ENCODE assay signal across 8 mouse cellular contexts in the genomic region with DNA sequence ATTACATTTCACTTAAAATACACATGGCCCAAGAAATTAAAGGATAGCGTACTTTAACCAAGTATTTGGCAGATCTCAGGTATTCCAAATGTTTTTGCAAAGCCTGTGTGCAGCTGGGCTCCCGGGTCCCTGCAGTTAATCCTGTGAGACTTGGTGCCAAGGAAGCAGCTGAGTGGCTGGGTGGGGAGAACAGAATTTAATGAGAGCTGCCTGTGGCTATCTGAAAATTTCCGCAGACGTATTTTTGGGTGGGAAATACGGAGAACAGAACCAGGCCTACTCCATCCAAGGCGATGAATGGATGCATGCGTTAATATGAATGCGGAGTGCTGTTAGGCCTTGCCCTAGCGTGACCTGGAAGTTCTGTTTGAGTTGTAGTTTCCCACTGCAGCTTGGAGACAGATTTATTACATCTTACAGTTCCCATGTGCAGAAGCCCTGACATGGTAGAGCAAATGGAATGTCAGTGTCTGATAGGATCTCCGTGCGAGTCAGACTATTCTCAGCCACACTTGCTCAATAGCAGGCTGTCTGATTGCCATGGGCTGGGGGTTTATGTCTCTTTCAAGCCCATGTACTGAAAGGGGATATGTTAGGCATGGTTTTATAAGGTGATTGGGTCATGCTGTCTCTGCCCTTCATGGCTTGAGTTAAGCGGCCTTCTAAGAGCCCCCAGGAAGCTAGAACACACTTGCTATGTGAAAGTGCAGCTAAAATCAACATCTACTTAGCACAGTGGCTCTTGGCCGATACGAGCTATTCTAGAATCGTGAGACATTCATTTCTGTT. TPM values are rescaled to one million over a fixed set of nuclear protein-coding genes. Genes with fewer than 3 reads are reported as not detected.
DNase-seq lines count a peak whose midpoint lies in the region; ATAC-seq and TF ChIP-seq lines count a peak whose summit lies in the region.

No protein-coding gene starts in this region.

- DNase-seq in cerebellum, postnatal 10 days = peak; percentile 39 to 45
- no peak for DNase-seq in cerebellum, postnatal 14 days
- DNase-seq in lung, embryonic 14.5 days = peak; percentile 49
- no peak for DNase-seq in lung, postnatal 25 days (ENCODE audit: low spot score)
- DNase-seq in mesoderm, embryonic 11.5 days (ENCODE audit: low read depth, low spot score) = peak; percentile 70
- no peak for DNase-seq in midbrain, embryonic 14.5 days

- 53% methylated on average over 15 of the region's 15 CpGs for WGBS in lung, embryonic 14.5 days
- 63% methylated on average over 15 of the region's 15 CpGs for WGBS in heart, embryonic 12.5 days
- WGBS in midbrain, embryonic 14.5 days = 78% methylated on average over 15 of the region's 15 CpGs

- H3K9ac ChIP-seq in lung, embryonic 14.5 days = no peak overlapping the region
- peak overlapping the region; percentile 22; the same call in 1 of the 2 replicates for H3K9ac ChIP-seq in heart, embryonic 12.5 days
- H3K9ac ChIP-seq in midbrain, embryonic 14.5 days (replicated peaks; ENCODE audit: low read length) = no peak overlapping the region

- H3K27me3 ChIP-seq in lung, embryonic 14.5 days (ENCODE audit: insufficient read depth, low read length) = no peaks in the 10 kb centered on the region
- H3K27me3 ChIP-seq in heart, embryonic 12.5 days (replicated peaks) = no peaks in the 10 kb centered on the region
- H3K27me3 ChIP-seq in midbrain, embryonic 14.5 days (ENCODE audit: control insufficient read depth, insufficient read depth, low read length) = no peaks in the 10 kb centered on the region

- H3K36me3 ChIP-seq in lung, embryonic 14.5 days (ENCODE audit: insufficient read depth) = peaks cover 47% of the 10 kb centered on the region
- H3K36me3 ChIP-seq in heart, embryonic 12.5 days = peaks cover 62% of the 10 kb centered on the region
- peaks cover 8% of the 10 kb centered on the region; the same call in 1 of the 2 replicates for H3K36me3 ChIP-seq in midbrain, embryonic 14.5 days (ENCODE audit: control insufficient read depth, insufficient read depth, low read length)

- no peak for ATAC-seq in lung, embryonic 14.5 days (ENCODE audit: insufficient read depth)
- ATAC-seq in heart, embryonic 12.5 days (ENCODE audit: insufficient number of reproducible peaks, low FRiP score) = no peak
- no peak for ATAC-seq in monocyte, adult 5-6 weeks (replicated peaks; ENCODE audit: insufficient number of reproducible peaks, low FRiP score, low TSS enrichment, poor library complexity, severe bottlenecking)
- ATAC-seq in midbrain, embryonic 14.5 days (ENCODE audit: low FRiP score, low TSS enrichment) = no peak

- H3K9me3 ChIP-seq in lung, embryonic 14.5 days (ENCODE audit: low read depth, low read length) = no peaks in the 10 kb centered on the region
- 0 out of 2 replicates have a peak, but pooled peaks cover 7% of the 10 kb centered on the region for H3K9me3 ChIP-seq in heart, embryonic 12.5 days (replicated peaks)
- no peaks in the 10 kb centered on the region for H3K9me3 ChIP-seq in midbrain, embryonic 14.5 days (ENCODE audit: control insufficient read depth, low read length)

- no peak for TF ChIP-seq CTCF in lung, embryonic 14.5 days (IDR thresholded peaks at IDR 0.05; ENCODE audit: low read depth)

- peak overlapping the region; percentile 69; the same call in 1 of the 2 replicates for H3K27ac ChIP-seq in lung, embryonic 14.5 days (ENCODE audit: low read depth)
- H3K27ac ChIP-seq in heart, embryonic 12.5 days (ENCODE audit: poor library complexity, severe bottlenecking) = peak overlapping the region; percentile 58
- H3K27ac ChIP-seq in midbrain, embryonic 14.5 days (replicated peaks; ENCODE audit: low read depth, low read length) = no peak overlapping the region

- no peak overlapping the region for H3K4me3 ChIP-seq in lung, embryonic 14.5 days (ENCODE audit: low read depth, low read length)
- no peak overlapping the region for H3K4me3 ChIP-seq in heart, embryonic 12.5 days
- no peak overlapping the region for H3K4me3 ChIP-seq in midbrain, embryonic 14.5 days (replicated peaks; ENCODE audit: low read depth, low read length)

- peaks cover 27% of the 10 kb centered on the region for H3K4me1 ChIP-seq in lung, embryonic 14.5 days (ENCODE audit: insufficient read depth)
- peaks cover 83% of the 10 kb centered on the region for H3K4me1 ChIP-seq in heart, embryonic 12.5 days (replicated peaks)
- 0 out of 2 replicates have a peak, but pooled peaks cover 3% of the 10 kb centered on the region for H3K4me1 ChIP-seq in midbrain, embryonic 14.5 days (ENCODE audit: control insufficient read depth, insufficient read depth, low read length)

- no peak overlapping the region for H3K4me2 ChIP-seq in lung, embryonic 14.5 days
- H3K4me2 ChIP-seq in heart, embryonic 12.5 days = no peak overlapping the region
- H3K4me2 ChIP-seq in midbrain, embryonic 14.5 days (ENCODE audit: low read length) = no peak overlapping the region

RNA-seq across cellular contexts. Expression of a gene that starts 17.5 kb away (rescaled TPM):
- polyA plus RNA-seq in lung, embryonic 14.5 days (2014; fragmentation: Nextera tagmentation; extraction: Ambion mirVana) = 25.4 and 27.0 TPM in 2 replicates
- 44.2 and 48.3 TPM in 2 replicates for polyA plus RNA-seq in heart, embryonic 12.5 days (2016; fragmentation: Nextera tagmentation; extraction: Ambion mirVana)
- total RNA-seq in monocyte, adult 5-6 weeks (2017) = 7.8 to 13.7 TPM (median 10.7 TPM) in 3 replicates
- polyA plus RNA-seq in midbrain, embryonic 14.5 days (2014; fragmentation: Nextera tagmentation; extraction: Ambion mirVana) = 7.0 and 8.3 TPM in 2 replicates

RNA-seq across cellular contexts. Expression of a gene that starts 21.1 kb away (rescaled TPM):
- polyA plus RNA-seq in lung, embryonic 14.5 days (2014; fragmentation: Nextera tagmentation; extraction: Ambion mirVana) = 4.9 and 6.1 TPM in 2 replicates
- 3.4 and 4.0 TPM in 2 replicates for polyA plus RNA-seq in heart, embryonic 12.5 days (2016; fragmentation: Nextera tagmentation; extraction: Ambion mirVana)
- total RNA-seq in monocyte, adult 5-6 weeks (2017) = 7.1 to 33.7 TPM (median 17.4 TPM) in 3 replicates
- 5.6 and 6.0 TPM in 2 replicates for polyA plus RNA-seq in midbrain, embryonic 14.5 days (2014; fragmentation: Nextera tagmentation; extraction: Ambion mirVana)

Comparison
In these comparisons a context has a peak if more than half of its experiments do, and no peak if none do; other contexts are left out.
1. DNase-seq: peak in cerebellum, postnatal 10 days (2 of 2), lung, embryonic 14.5 days (single experiment) and mesoderm, embryonic 11.5 days (single experiment); none in cerebellum, postnatal 14 days (0 of 2), lung, postnatal 25 days (single experiment) and midbrain, embryonic 14.5 days (single experiment).